Comparison of ENCODE assay signal across 8 mouse cellular contexts in the genomic region with DNA sequence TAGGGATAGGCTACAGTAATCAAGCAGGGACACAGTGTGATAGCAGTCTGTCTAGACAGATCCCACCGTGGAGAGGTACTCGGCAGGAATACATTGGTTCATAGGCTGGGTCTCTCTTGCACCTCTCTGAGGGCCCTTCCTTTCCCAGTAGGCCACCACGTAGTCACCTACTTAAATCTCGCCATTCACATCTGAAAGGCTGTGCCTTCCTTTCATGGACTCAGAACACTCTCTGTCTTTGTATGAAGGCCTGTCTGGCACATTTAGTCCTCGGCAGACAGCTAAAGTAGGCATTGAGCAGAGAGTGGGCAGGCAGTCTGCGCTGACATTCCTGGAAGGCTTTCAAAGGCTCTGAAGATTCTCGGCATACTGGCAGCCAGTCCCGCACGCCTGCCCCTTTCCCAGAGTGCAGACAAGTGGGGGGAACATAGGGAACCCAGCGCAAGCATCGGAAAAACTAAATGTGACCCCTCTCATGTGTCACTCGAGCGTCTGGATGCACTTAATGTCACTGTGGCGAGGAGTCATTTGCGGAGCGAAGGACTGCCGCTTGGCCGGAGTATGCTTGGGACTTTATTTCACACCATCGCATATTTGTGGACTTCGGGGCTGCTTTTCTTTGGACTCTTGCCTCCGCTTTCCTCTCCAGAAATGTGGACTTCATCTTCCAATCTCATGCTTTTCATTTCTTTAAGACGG.
DNase-seq lines count a peak whose midpoint lies in the region; ATAC-seq and TF ChIP-seq lines count a peak whose summit lies in the region.

No protein-coding gene starts in this region.

- peak; percentile 43 for DNase-seq in adrenal gland, adult 2 months
- DNase-seq in adrenal gland, adult 18-20 months (ENCODE audit: low spot score in 2 of 2) = no peak
- peak; percentile 66 for DNase-seq in brain, embryonic 18.5 days (ENCODE audit: low read depth, low spot score)
- peak; percentile 71 for DNase-seq in heart, adult 8-10 months (ENCODE audit: low spot score)
- DNase-seq in limb, embryonic 14.5 days (ENCODE audit: low spot score) = no peak
- peak; percentile 53 for DNase-seq in right cerebral cortex, postnatal 4 days
- no peak for DNase-seq in spleen, postnatal 14 days (ENCODE audit: low spot score in 2 of 2)

- 71% methylated on average over 22 of the region's 22 CpGs for WGBS in kidney, embryonic 15.5 days
- WGBS in limb, embryonic 14.5 days = 54% methylated on average over 19 of the region's 22 CpGs

- ATAC-seq in kidney, embryonic 15.5 days (replicated peaks; ENCODE audit: low FRiP score) = no peak
- ATAC-seq in limb, embryonic 14.5 days (ENCODE audit: low FRiP score, low read depth) = 0 out of 2 replicates have a peak, but pooled peaks have one; percentile 44

- H3K4me2 ChIP-seq in kidney, embryonic 15.5 days = no peak overlapping the region
- H3K4me2 ChIP-seq in limb, embryonic 14.5 days (replicated peaks; ENCODE audit: low read depth, low read length, severe bottlenecking) = peak overlapping the region; percentile 19; the same call in 1 of the 2 replicates

- H3K4me1 ChIP-seq in kidney, embryonic 15.5 days = peaks cover 65% of the 10 kb centered on the region
- 0 out of 2 replicates have a peak, but pooled peaks cover 3% of the 10 kb centered on the region for H3K4me1 ChIP-seq in limb, embryonic 14.5 days (ENCODE audit: control insufficient read depth, insufficient read depth, low read length)

- peaks cover 20% of the 10 kb centered on the region for H3K36me3 ChIP-seq in kidney, embryonic 15.5 days
- H3K36me3 ChIP-seq in limb, embryonic 14.5 days (ENCODE audit: control insufficient read depth, insufficient read depth, low read length) = peaks cover 17% of the 10 kb centered on the region

- H3K9me3 ChIP-seq in kidney, embryonic 15.5 days (replicated peaks) = no peaks in the 10 kb centered on the region
- no peaks in the 10 kb centered on the region for H3K9me3 ChIP-seq in limb, embryonic 14.5 days (ENCODE audit: control insufficient read depth, low read length)

- 0 out of 2 replicates have a peak overlapping the region, but pooled peaks have one; percentile 19 for H3K27ac ChIP-seq in kidney, embryonic 15.5 days
- peak overlapping the region; percentile 65 for H3K27ac ChIP-seq in limb, embryonic 14.5 days (replicated peaks; ENCODE audit: low read depth, low read length)

- H3K27me3 ChIP-seq in kidney, embryonic 15.5 days = no peaks in the 10 kb centered on the region
- H3K27me3 ChIP-seq in limb, embryonic 14.5 days (ENCODE audit: control insufficient read depth, insufficient read depth, low read length) = no peaks in the 10 kb centered on the region

- no peak overlapping the region for H3K9ac ChIP-seq in kidney, embryonic 15.5 days
- no peak overlapping the region for H3K9ac ChIP-seq in limb, embryonic 14.5 days (ENCODE audit: low read depth, low read length, severe bottlenecking)

- no peak for TF ChIP-seq POLR2A in limb, embryonic 14.5 days (IDR thresholded peaks at IDR 0.05; ENCODE audit: borderline replicate concordance, extremely low read depth, insufficient read depth, insufficient read length)

- H3K4me3 ChIP-seq in kidney, embryonic 15.5 days (replicated peaks) = no peak overlapping the region
- H3K4me3 ChIP-seq in limb, embryonic 14.5 days (replicated peaks; ENCODE audit: low read length) = no peak overlapping the region

Comparison
In these comparisons a context has a peak if more than half of its experiments do, and no peak if none do; other contexts are left out.
1. DNase-seq: peak in adrenal gland, adult 2 months (single experiment), brain, embryonic 18.5 days (single experiment), heart, adult 8-10 months (single experiment) and right cerebral cortex, postnatal 4 days (single experiment); none in adrenal gland, adult 18-20 months (0 of 2), limb, embryonic 14.5 days (single experiment) and spleen, postnatal 14 days (0 of 2).